Mouse (Mus musculus): ENCODE data around the gene Sidt1. TPM values are rescaled to one million over a fixed set of nuclear protein-coding genes. Genes with fewer than 3 reads are reported as not detected.
"Not testable (repeated sequence)": the region's sequence is repeated elsewhere in the genome, so short reads cannot be mapped to it uniquely, and the experiment has no call there.

Sidt1 gene
- total RNA-seq, 2 experiments from 2014 or later: 39.9 to 49.1 TPM

DNA sequence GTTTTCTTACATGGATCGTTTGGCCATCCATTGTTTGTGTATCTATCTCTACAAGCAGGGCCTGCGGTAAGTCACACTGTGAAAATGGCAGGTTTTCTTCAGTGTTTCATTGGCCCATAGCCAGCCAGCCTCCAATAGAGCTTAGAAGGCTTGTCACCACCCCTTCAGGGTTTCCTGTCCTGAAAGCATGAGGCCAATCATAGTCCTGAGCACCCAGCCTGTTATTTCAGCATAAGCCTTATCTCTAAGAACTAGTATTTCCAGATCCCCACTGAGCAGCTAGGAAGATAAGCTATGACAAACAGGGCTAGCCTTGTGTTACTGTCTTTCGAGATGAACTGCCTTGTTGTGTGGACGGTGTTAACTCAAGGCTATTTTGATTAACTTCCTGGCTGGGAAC, 19.6 kb downstream of the Sidt1 start:
- DNase-seq (ENCODE audit: extremely low spot score in 1 of 2, low spot score in 2 of 2): no peak
- intact Hi-C loops (cut with DNase I): no loop called here

DNA sequence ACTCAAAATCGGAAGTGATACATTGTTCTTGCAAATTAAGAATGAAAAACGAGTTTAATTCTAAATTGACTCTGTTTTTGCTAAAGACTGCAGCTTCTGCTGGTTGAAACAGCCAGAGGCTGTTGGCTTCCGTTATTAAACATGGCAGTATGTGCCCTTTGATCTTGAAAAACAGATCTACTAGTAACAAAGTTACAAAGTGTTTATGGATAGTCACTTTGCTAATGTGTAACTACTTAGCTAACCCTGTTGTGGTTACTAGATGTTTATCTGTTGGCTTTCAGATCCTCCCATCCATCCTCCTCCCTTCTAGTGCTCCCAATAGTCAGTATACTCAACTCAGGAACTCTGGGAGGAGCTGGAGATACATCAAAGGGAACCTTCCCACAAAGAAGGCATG, 27.4 kb downstream of the Sidt1 start:
- no peak for DNase-seq (ENCODE audit: extremely low spot score in 1 of 2, low spot score in 2 of 2)
- intact Hi-C loops (cut with DNase I): no loop called here

DNA sequence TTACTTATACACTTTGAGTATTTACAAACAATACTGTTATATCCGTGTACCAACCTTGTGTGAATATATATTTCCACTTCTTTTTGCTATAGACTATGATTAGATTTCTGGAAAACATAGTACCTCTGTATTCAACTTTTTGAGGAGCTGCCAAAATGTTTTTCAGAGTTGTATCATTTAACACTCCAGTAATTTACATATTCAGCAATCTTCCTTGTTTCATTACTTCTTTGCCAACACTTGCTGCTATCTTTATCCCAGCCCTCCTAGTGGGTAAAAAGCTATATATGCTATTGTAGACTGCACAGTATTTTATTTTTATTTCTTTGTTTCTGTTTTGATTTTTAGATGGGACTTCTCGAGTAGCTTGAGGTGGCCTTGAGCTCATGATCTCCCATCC, 29.2 kb downstream of the Sidt1 start:
- intact Hi-C loops (cut with DNase I): no loop called here
- no peak for DNase-seq (ENCODE audit: extremely low spot score in 1 of 2, low spot score in 2 of 2)

DNA sequence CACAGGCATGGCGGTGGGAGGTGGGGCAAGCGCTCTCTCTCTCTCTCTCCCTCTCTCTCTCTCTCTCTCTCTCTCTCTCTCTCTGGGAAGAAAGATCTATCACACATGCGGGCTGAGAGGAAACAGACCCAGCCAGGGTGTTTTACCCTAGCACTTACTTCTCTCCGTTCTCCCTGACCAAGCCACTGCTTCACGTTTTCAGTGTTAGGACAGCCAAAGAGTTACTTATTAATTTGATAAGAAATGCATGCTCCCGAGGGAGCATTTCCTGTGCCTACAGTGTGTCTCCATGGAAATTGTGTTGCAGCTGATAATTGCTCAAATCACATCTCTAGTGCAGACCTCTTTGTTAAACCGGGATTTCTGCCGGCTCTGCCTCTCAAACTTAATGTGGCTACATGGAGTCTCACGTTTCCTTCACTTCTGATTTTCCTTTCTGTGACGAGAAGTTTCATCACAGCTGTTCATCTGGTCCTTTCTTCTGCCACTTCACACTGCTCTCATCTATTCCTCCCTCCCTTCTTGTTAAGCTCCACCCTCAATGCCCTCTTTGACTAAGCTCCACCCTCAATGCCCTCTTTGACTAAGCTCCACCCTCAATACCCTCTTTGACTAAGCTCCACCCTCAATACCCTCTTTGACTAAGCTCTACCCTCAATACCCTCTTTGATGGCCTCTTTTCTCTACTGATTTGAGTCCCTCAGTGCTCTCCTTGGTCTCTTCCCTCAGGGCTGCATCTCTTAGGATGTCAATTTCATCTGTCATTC, 30.7 kb downstream of the Sidt1 start:
- DNase-seq (ENCODE audit: extremely low spot score in 1 of 2, low spot score in 2 of 2): no peak
- intact Hi-C loops (cut with DNase I): no loop called here

DNA sequence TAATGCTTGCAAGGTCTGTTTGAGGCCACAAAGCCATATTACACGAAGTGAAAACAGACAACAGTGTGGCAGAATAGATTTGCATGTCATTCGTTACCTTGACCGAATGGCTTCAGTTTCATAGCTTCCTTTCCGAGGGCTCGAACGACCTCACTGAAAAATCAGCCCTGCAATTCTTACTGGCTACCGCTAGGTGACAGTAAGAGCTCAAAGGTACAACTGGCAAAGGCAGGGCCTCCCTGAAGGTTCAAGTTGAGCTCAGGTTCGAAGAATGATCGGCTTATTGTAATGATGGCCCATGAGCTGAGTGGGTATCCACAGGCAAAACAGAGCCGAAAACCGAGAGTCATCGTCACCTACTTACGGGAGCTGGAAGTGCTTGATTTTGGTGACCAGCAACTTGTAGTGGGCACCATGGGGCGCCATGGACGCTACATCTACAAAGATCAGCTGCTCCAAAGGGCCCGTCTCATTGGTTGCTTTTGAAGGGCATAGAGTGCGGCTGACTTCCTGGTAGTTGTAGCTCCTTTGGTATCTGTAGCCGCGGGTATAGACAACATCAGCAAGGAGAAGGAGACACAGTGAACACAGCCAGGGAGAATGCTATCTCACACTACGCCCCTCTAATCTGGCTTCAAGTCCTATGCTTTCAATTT, 33.4 kb downstream of the Sidt1 start:
- intact Hi-C loops (cut with DNase I): no loop called here
- DNase-seq (ENCODE audit: extremely low spot score in 1 of 2, low spot score in 2 of 2): no peak

DNA sequence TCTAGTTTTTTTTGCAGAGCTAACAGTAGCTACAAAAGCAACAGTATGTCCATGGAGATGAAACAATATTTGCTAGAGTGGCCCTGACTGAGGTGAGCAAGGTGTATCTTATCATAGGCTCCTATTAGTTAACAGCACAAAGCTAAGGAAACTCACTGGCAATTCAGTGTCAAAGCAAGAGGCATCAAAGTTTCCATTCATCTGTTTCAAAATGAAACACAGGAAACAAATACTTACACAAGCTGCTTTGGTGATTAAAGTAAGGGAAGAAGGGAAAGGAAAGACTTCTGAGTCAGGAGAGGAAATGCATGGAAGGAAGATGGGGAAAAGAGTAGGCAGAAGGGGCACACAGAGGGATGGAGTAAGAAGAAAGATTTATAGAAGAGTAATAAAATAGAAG, 39.0 kb downstream of the Sidt1 start:
- intact Hi-C loops (cut with DNase I): no loop called here

DNA sequence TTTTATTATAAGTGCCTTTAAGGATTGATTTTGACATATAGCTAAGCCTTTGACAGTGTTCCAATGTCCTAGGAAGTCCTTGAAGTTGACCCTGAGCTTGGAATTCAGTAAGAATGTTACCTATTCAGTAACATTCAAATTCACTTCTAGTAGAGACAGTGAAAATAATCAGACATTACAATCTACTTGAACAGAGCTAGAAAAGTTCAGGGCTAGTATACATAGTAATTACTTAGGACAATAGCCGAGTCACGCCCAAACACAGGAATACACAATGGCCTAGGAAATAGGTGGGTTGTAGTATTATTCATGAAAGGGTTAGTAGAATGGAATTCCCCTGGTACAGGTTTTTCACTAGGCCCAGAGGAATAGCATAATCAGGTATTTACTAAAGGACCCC, 40.3 kb downstream of the Sidt1 start:
- intact Hi-C loops (cut with DNase I); DNase-seq (ENCODE audit: extremely low spot score in 1 of 2, low spot score in 2 of 2): not testable (repeated sequence)

More for the DNA sequence above, 39.0 kb downstream of the Sidt1 start:
- DNase-seq (ENCODE audit: extremely low spot score in 1 of 2, low spot score in 2 of 2): no peak

DNA sequence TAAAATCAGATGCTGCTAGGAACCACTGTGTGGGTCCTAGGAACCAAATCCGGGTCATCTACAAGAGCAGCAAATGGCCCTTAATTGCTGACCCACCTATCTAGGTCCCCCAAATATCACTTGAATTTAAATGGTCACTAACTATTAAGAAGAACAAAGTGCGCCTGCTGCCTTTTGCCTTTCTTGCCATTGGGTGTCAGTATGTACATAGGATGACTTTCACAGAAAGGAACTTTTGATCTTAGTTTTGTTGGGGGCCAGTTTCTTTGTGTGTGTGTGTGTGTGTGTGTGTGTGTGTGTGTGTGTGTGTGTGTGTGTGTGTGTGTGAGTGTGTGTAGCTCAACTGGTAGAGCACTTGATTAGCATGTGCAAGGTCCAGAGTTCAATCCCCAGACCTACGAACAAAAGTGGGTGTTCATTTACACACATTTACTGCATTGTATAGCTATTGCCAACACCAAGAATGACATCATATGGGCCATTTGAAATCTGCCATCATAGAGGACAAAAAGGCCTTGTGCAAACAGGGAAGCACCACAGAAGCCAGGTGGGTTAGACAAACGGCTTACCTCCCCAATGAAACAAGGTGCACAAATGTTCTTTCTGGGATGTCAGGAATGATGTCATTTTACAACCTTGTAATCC, 43.9 kb downstream of the Sidt1 start:
- DNase-seq (ENCODE audit: extremely low spot score in 1 of 2, low spot score in 2 of 2): no peak
- intact Hi-C loops (cut with DNase I): no loop called here

DNA sequence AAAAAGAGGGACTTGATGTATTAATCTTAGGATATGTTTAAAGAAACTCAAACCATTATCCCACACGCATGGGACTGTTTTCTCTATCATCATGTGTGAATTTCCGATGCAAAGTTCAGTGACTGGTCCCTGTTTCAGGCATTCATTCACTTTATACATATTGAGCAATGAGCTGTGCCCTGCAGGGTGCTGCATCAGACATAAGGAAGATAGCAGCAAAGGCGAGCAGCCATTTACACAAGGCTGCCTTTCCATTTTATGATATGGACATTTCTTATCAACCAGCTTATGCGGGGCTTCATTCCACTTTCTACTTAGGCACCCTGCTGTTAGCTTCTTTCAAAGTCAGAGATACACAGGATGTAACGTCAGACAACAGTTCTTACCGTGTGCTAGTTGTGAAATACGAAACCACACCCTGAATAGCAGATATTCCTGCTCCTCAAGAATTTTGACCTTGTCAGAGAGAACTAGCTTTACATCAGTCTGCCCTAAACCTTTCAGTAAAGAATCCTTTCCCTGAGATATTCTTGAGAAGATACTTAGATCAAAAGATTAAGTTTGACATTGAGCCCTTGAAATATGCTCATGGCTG, 45.5 kb downstream of the Sidt1 start:
- intact Hi-C loops (cut with DNase I): no loop called here
- no peak for DNase-seq (ENCODE audit: extremely low spot score in 1 of 2, low spot score in 2 of 2)

DNA sequence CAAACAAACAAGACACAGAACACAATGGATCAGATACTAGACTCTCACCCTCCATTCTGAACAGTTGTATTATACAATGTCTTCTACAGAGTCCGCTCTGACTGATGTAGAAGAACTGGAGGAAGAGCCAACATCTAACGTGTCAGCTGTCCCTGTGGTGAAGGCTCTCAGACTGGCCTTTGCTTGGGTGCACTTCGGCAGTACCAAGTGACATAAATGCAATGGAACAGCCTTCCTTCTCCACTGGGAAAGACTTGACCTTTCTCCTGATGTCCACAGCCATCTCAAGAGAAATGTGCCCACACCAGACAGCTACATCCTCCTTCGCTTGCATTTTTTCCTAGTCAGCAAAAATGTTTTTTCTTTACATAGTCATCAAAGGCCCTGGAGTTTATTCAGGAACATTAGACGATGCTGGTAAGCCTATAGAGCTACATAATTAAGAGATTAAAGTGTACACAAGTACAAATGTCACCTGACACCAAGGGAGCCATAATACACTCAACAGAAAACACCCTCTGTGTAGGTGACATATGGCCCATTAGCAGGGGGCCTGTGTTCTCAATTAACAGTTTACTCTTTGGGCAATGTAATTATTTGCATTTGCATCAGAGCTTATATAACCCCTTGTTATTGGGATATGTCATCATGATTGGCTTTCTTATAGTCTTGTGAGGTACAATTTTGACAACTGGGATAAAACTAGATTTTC, 50.2 kb downstream of the Sidt1 start:
- DNase-seq (ENCODE audit: extremely low spot score in 1 of 2, low spot score in 2 of 2): no peak
- intact Hi-C loops (cut with DNase I): no loop called here

DNA sequence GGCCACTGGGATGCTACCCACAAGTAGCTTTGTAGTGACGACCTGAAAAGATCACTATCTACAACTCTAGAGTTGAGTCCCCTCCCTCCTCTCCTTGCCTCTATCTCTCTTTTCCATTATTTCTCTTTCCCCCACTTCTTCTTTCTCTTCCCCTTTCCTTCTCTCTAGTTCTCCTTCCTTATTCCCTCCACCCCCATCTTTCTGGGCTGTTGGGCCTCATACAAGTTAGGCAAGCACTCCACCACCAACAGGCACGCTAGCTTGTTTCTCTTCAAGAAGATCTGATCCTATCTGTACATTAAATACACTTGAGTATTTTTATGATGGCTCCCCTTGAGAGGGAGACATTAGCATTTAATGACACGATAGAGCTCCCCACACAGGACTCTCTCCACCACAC, 51.0 kb downstream of the Sidt1 start:
- intact Hi-C loops (cut with DNase I): no loop called here
- DNase-seq (ENCODE audit: extremely low spot score in 1 of 2, low spot score in 2 of 2): no peak

DNA sequence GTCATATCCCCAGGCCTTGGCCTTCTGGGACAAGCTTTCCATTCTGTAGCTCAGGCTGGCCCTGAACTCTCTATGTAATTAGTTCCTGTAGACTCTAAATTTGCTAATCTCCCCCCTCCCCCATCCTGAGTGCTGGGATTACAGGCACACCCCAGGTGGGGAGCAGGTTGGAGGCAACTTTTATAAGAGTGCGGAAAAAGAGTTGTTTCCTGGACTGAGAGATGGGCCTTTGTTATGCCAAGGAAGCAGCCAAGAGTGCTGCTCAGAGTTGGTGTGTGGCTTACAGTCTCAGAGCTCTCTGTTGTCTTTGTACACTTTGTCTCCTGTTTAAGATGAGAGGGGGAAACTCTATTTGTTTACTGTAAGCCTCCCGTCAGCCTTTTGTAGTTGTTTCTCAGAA, 52.2 kb downstream of the Sidt1 start:
- intact Hi-C loops (cut with DNase I): no loop called here

DNA sequence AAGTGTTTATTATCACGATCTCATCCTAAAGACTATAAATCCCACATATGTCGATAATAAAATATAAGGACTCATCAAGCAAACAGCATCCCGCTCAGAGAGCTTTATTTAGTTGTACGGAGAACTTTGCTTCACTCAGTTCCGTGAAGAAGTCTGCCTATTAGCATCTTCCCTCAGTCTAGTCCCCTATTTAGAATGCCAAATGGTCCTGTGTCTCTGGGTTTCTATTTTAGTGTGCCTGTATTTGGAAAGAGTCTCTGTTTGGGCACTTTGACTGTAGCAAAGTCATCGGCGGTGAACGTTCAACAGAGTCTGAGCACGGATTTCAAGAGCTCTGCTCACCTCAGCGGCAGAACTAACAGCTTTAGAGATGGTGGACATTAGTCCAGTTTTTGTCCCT, 55.8 kb downstream of the Sidt1 start:
- DNase-seq (ENCODE audit: extremely low spot score in 1 of 2, low spot score in 2 of 2): no peak
- intact Hi-C loops (cut with DNase I): no loop called here

More for the DNA sequence above, 52.2 kb downstream of the Sidt1 start:
- DNase-seq (ENCODE audit: extremely low spot score in 1 of 2, low spot score in 2 of 2): no peak

DNA sequence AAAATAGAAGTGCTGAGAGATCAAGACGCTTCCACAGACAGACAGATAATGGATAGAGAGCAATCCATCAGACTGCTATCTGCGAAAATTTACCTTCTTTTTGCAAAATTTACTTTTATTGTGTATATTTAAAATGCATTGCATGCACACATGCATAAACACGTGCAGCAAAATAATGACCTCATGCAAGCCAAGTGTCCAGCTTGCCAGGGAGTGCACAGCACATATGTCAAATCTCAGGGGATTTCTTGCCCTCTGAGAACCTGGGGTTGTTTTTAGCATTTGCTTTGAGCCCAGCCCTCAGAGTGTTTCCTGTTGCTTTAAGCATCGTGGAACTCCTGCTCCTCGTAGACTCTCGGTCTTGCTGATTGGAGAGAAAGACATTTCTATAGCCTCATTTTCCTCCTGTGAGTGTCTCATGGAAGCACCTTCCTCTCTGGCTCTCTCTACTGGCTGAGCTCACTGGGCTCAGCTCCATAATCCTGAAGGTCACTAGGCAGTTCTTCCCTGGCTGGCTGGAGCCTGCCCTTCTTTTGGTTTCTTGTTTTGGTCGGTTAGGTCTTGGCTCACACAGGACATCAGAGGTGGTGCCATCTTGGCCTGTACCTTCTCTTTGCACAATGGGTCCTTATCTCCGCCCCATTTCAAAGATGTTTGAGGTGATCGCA, 61.5 kb downstream of the Sidt1 start:
- intact Hi-C loops (cut with DNase I): no loop called here

DNA sequence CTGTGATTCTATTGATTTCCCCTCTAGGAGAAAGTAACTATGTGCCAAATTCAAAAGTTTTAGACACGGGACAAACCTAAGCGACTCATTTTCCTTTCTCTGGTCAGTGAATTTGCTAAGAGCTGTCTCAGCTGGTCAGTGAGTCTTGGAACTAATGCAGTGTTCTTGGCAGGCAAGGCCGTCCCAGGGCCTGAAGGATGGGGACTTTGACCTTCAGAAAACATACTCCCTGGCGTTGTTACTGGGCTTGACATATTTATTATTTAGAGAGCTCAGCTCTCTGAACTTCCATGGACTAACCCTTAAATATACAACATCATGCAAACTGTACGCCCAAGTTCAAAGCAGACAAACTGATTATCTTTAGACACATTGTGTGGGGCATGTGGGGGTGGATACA, 62.4 kb downstream of the Sidt1 start:
- no peak for DNase-seq (ENCODE audit: extremely low spot score in 1 of 2, low spot score in 2 of 2)
- intact Hi-C loops (cut with DNase I): no loop called here

More for the DNA sequence above, 61.5 kb downstream of the Sidt1 start:
- DNase-seq (ENCODE audit: extremely low spot score in 1 of 2, low spot score in 2 of 2): no peak

DNA sequence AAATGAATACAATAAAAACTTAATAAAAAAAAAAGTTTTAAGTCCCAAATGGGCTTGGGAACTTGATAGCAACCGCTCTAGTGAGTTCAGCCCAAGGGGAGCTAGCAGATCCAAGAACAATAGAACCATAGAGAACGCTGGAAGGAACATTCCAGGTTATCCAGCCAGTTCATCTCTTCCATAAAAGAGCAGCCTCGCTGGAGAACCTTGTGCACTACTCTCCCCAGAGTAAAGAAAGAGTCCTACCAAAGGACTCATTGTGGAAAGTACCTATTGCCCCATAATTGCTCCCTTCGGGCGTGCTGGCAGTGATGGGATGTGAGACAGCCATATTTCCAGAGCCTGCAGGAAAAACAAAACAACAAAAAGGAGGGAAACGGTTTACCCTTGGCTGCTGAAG, 63.4 kb downstream of the Sidt1 start:
- intact Hi-C loops (cut with DNase I): no loop called here

DNA sequence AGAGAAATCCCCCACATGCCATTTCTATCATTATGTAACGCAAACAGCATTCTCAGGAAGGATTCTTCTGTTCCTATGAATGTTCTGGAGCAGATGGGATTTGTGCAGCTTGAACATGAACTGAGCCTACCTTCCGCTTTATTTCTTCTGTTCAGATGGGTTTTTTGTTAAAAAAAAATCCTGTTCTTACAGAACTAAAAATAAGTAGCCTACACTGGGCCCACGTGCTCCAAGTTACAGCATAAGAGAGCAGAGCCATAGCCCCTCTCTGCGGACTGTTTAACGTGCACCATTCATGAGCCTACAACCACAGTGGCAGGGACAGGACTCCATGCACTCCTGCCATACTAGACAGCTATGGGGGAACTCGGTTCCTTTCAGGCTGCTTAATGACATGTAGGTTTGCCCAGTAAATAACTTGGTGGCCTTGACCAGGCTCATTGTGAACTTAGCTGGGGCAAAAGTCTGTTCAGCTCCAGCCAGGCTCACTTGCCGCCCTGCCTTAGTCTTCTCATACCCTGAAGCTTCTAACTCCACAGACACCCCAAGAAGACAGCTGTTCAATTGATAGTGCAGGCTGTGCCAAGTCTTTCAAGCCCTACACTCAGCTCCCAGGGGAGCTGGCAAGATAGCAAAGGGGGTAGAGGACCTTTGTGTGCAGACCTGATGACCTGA, 64.3 kb downstream of the Sidt1 start:
- intact Hi-C loops (cut with DNase I): no loop called here
- peak; percentile 22 to 27 for DNase-seq (ENCODE audit: extremely low spot score in 1 of 2, low spot score in 2 of 2)

More for the DNA sequence above, 63.4 kb downstream of the Sidt1 start:
- no peak for DNase-seq (ENCODE audit: extremely low spot score in 1 of 2, low spot score in 2 of 2)

DNA sequence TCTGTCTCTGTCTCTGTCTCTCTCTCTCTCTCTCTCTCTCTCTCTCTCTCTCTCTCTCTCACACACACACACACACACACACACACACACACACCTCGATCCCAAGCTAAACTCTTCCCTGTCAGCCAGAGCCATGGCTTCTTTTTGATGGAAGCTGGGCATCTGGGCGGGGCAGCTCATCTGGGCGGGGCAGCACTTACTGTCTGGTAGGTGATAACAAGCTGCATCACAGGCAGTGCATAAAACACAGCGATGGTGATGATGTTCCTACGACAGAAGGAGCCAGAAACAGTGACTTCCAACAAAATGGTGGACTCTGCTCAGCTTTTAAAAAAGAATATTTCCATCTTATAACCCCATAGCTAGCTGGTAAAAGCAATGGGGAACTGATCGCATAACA, 67.4 kb downstream of the Sidt1 start:
- no peak for DNase-seq (ENCODE audit: extremely low spot score in 1 of 2, low spot score in 2 of 2)
- intact Hi-C loops (cut with DNase I): no loop called here
